Mouse (Mus musculus): Measurements from ENCODE around the gene Yap1. TPM values are rescaled to one million over a fixed set of nuclear protein-coding genes. Genes with fewer than 3 reads are reported as not detected.

Yap1 gene
- polyA plus RNA-seq, 1 experiment from 2014 or later, result 25.0 TPM

GRCm38 (mm10) chr9:7980162-7980561 is 24.2 kb downstream of the Yap1 start:
- Histone ChIP-seq H3K9ac (ENCODE audit: low read length) (no peak overlapping the region), H3K9me3 (ENCODE audit: control insufficient read depth, low read length) (no peaks in the 10 kb centered on the region), H3K4me3 (ENCODE audit: low read depth, low read length) (no peak overlapping the region), H3K36me3 (ENCODE audit: control insufficient read depth, insufficient read depth, low read length) (no peaks in the 10 kb centered on the region; the same call in 1 of the 2 replicates), H3K27ac (ENCODE audit: low read depth, low read length) (no peak overlapping the region), H3K4me1 (ENCODE audit: control insufficient read depth, insufficient read depth, low read length) (no peaks in the 10 kb centered on the region; the same call in 1 of the 2 replicates), H3K4me2 (no peak overlapping the region), H3K27me3 (ENCODE audit: control insufficient read depth, insufficient read depth, low read length) (no peaks in the 10 kb centered on the region)
- ATAC-seq (ENCODE audit: low FRiP score) (no peak), DNase-seq (ENCODE audit: low spot score, missing footprints) (no peak)
- 81% methylated on average over 2 of the region's 2 CpGs for WGBS

- Histone ChIP-seq H3K9me3 (ENCODE audit: control insufficient read depth, low read length) (no peaks in the 10 kb centered on the region), H3K27me3 (ENCODE audit: control insufficient read depth, insufficient read depth, low read length) (no peaks in the 10 kb centered on the region), H3K4me1 (ENCODE audit: control insufficient read depth, insufficient read depth, low read length) (no peaks in the 10 kb centered on the region), H3K4me2 (no peak overlapping the region), H3K36me3 (ENCODE audit: control insufficient read depth, insufficient read depth, low read length) (no peaks in the 10 kb centered on the region; the same call in 1 of the 2 replicates), H3K9ac (ENCODE audit: low read length) (no peak overlapping the region), H3K27ac (ENCODE audit: low read depth, low read length) (no peak overlapping the region), H3K4me3 (ENCODE audit: low read depth, low read length) (no peak overlapping the region)
- no peak for DNase-seq (ENCODE audit: low spot score, missing footprints)
- ATAC-seq (ENCODE audit: low FRiP score), result no peak
- 92% methylated on average over 11 of the region's 11 CpGs for WGBS
Measured at GRCm38 (mm10) chr9:7979153-7979916, 25.1 kb downstream of the Yap1 start.

GRCm38 (mm10) chr9:7978502-7978901 is 25.9 kb downstream of the Yap1 start:
- Histone ChIP-seq H3K27ac (ENCODE audit: low read depth, low read length) (no peak overlapping the region), H3K4me3 (ENCODE audit: low read depth, low read length) (no peak overlapping the region), H3K4me1 (ENCODE audit: control insufficient read depth, insufficient read depth, low read length) (no peaks in the 10 kb centered on the region), H3K4me2 (no peak overlapping the region), H3K9me3 (ENCODE audit: control insufficient read depth, low read length) (no peaks in the 10 kb centered on the region), H3K27me3 (ENCODE audit: control insufficient read depth, insufficient read depth, low read length) (no peaks in the 10 kb centered on the region), H3K9ac (ENCODE audit: low read length) (no peak overlapping the region), H3K36me3 (ENCODE audit: control insufficient read depth, insufficient read depth, low read length) (peaks cover 2% of the 10 kb centered on the region; the same call in 1 of the 2 replicates)
- WGBS, result 91% methylated on average over 3 of the region's 3 CpGs
- ATAC-seq (ENCODE audit: low FRiP score) (no peak), DNase-seq (ENCODE audit: low spot score, missing footprints) (no peak)

GRCm38 (mm10) chr9:7977587-7977986 is 26.8 kb downstream of the Yap1 start:
- no peak overlapping the region for H3K4me2 ChIP-seq
- no peak for DNase-seq (ENCODE audit: low spot score, missing footprints)
- peaks cover 3% of the 10 kb centered on the region; the same call in 1 of the 2 replicates for H3K36me3 ChIP-seq (ENCODE audit: control insufficient read depth, insufficient read depth, low read length)

GRCm38 (mm10) chr9:7971993-7972392 is 32.4 kb downstream of the Yap1 start:
- ATAC-seq (ENCODE audit: low FRiP score), result no peak
- H3K9ac ChIP-seq (ENCODE audit: low read length), result no peak overlapping the region
- H3K36me3 ChIP-seq (ENCODE audit: control insufficient read depth, insufficient read depth, low read length), result peaks cover 3% of the 10 kb centered on the region; the same call in 1 of the 2 replicates
- H3K27ac ChIP-seq (ENCODE audit: low read depth, low read length), result no peak overlapping the region
- H3K9me3 ChIP-seq (ENCODE audit: control insufficient read depth, low read length), result no peaks in the 10 kb centered on the region
- 89% methylated on average over 2 of the region's 2 CpGs for WGBS
- DNase-seq (ENCODE audit: low spot score, missing footprints), result no peak
- peaks cover 11% of the 10 kb centered on the region for H3K4me1 ChIP-seq (ENCODE audit: control insufficient read depth, insufficient read depth, low read length)
- no peaks in the 10 kb centered on the region for H3K27me3 ChIP-seq (ENCODE audit: control insufficient read depth, insufficient read depth, low read length)
- no peak overlapping the region for H3K4me3 ChIP-seq (ENCODE audit: low read depth, low read length)
- no peak overlapping the region for H3K4me2 ChIP-seq

More at GRCm38 (mm10) chr9:7977587-7977986, 26.8 kb downstream of the Yap1 start:
- Histone ChIP-seq H3K27ac (ENCODE audit: low read depth, low read length) (no peak overlapping the region), H3K4me1 (ENCODE audit: control insufficient read depth, insufficient read depth, low read length) (no peaks in the 10 kb centered on the region), H3K9ac (ENCODE audit: low read length) (no peak overlapping the region), H3K4me3 (ENCODE audit: low read depth, low read length) (no peak overlapping the region), H3K9me3 (ENCODE audit: control insufficient read depth, low read length) (no peaks in the 10 kb centered on the region), H3K27me3 (ENCODE audit: control insufficient read depth, insufficient read depth, low read length) (no peaks in the 10 kb centered on the region)
- 88% methylated on average over 5 of the region's 5 CpGs for WGBS
- no peak for ATAC-seq (ENCODE audit: low FRiP score)

- Histone ChIP-seq H3K9me3 (ENCODE audit: control insufficient read depth, low read length) (no peaks in the 10 kb centered on the region), H3K9ac (ENCODE audit: low read length) (no peak overlapping the region), H3K36me3 (ENCODE audit: control insufficient read depth, insufficient read depth, low read length) (no peaks in the 10 kb centered on the region), H3K27me3 (ENCODE audit: control insufficient read depth, insufficient read depth, low read length) (no peaks in the 10 kb centered on the region), H3K4me3 (ENCODE audit: low read depth, low read length) (no peak overlapping the region), H3K4me2 (no peak overlapping the region), H3K27ac (ENCODE audit: low read depth, low read length) (no peak overlapping the region), H3K4me1 (ENCODE audit: control insufficient read depth, insufficient read depth, low read length) (peaks cover 11% of the 10 kb centered on the region)
- DNase-seq (ENCODE audit: low spot score, missing footprints) (no peak), ATAC-seq (ENCODE audit: low FRiP score) (no peak)
- WGBS, result 90% methylated on average over 1 of the region's 1 CpGs
Measured at GRCm38 (mm10) chr9:7967980-7968379, 36.4 kb downstream of the Yap1 start.

GRCm38 (mm10) chr9:7965590-7965989 is 38.8 kb downstream of the Yap1 start:
- 85% methylated on average over 3 of the region's 3 CpGs for WGBS
- Histone ChIP-seq H3K9ac (ENCODE audit: low read length) (no peak overlapping the region), H3K4me2 (no peak overlapping the region), H3K4me1 (ENCODE audit: control insufficient read depth, insufficient read depth, low read length) (peaks cover 25% of the 10 kb centered on the region), H3K27me3 (ENCODE audit: control insufficient read depth, insufficient read depth, low read length) (no peaks in the 10 kb centered on the region), H3K9me3 (ENCODE audit: control insufficient read depth, low read length) (no peaks in the 10 kb centered on the region), H3K4me3 (ENCODE audit: low read depth, low read length) (no peak overlapping the region), H3K36me3 (ENCODE audit: control insufficient read depth, insufficient read depth, low read length) (no peaks in the 10 kb centered on the region), H3K27ac (ENCODE audit: low read depth, low read length) (no peak overlapping the region)
- no peak for DNase-seq (ENCODE audit: low spot score, missing footprints)
- ATAC-seq (ENCODE audit: low FRiP score), result no peak

GRCm38 (mm10) chr9:7963867-7964266 is 40.5 kb downstream of the Yap1 start:
- Histone ChIP-seq H3K9ac (ENCODE audit: low read length) (no peak overlapping the region), H3K9me3 (ENCODE audit: control insufficient read depth, low read length) (no peaks in the 10 kb centered on the region), H3K36me3 (ENCODE audit: control insufficient read depth, insufficient read depth, low read length) (no peaks in the 10 kb centered on the region), H3K4me2 (no peak overlapping the region), H3K4me3 (ENCODE audit: low read depth, low read length) (no peak overlapping the region), H3K4me1 (ENCODE audit: control insufficient read depth, insufficient read depth, low read length) (peaks cover 26% of the 10 kb centered on the region), H3K27me3 (ENCODE audit: control insufficient read depth, insufficient read depth, low read length) (no peaks in the 10 kb centered on the region), H3K27ac (ENCODE audit: low read depth, low read length) (no peak overlapping the region)
- DNase-seq (ENCODE audit: low spot score, missing footprints), result no peak
- ATAC-seq (ENCODE audit: low FRiP score), result no peak
- 87% methylated on average over 2 of the region's 2 CpGs for WGBS

GRCm38 (mm10) chr9:7962915-7963314 is 41.5 kb downstream of the Yap1 start:
- Histone ChIP-seq H3K36me3 (ENCODE audit: control insufficient read depth, insufficient read depth, low read length) (no peaks in the 10 kb centered on the region), H3K4me1 (ENCODE audit: control insufficient read depth, insufficient read depth, low read length) (peaks cover 19% of the 10 kb centered on the region), H3K9ac (ENCODE audit: low read length) (no peak overlapping the region), H3K9me3 (ENCODE audit: control insufficient read depth, low read length) (no peaks in the 10 kb centered on the region), H3K27me3 (ENCODE audit: control insufficient read depth, insufficient read depth, low read length) (no peaks in the 10 kb centered on the region), H3K4me2 (no peak overlapping the region), H3K4me3 (ENCODE audit: low read depth, low read length) (no peak overlapping the region), H3K27ac (ENCODE audit: low read depth, low read length) (no peak overlapping the region)
- ATAC-seq (ENCODE audit: low FRiP score), result no peak
- no peak for DNase-seq (ENCODE audit: low spot score, missing footprints)
- WGBS, result 83% methylated on average over 7 of the region's 7 CpGs
